Mouse (Mus musculus) neural tube, embryonic 11.5 days (tissue): ENCODE measurements around the gene Rab42. TPM values are rescaled to one million over a fixed set of nuclear protein-coding genes. Genes with fewer than 3 reads are reported as not detected.

ENCODE experiments used
- ATAC-seq: fragments of 200-750 bp; cut with Nextera tagmentation; 2 replicates; pipeline ENCODE4 v1.8.0; 2017; ENCODE audit warnings: moderate number of reproducible peaks, mild to moderate bottlenecking, moderate TSS enrichment, moderate library complexity; ENCODE audit not compliant: insufficient read depth, low FRiP score, low TSS enrichment
- DNase-seq: peaks from one replicate; pipeline ENCODE4 v3.0.0-alpha.2; 2015; ENCODE audit warnings: low spot score
- H3K27ac ChIP-seq: fragments of 300-500 bp; sonication (generic); 2 replicates; pipeline ENCODE4 v1.5.1; 2014; ENCODE audit warnings: low read depth, mild to moderate bottlenecking, low read length
- H3K27me3 ChIP-seq: fragments of 300-500 bp; sonication (generic); 2 replicates; pipeline ENCODE4 v1.6.1; 2014; ENCODE audit warnings: mild to moderate bottlenecking, low read length, mixed read lengths; ENCODE audit not compliant: control insufficient read depth, insufficient read depth
- H3K36me3 ChIP-seq: fragments of 300-500 bp; sonication (generic); 2 replicates; pipeline ENCODE4 v1.6.1; 2014; ENCODE audit warnings: mild to moderate bottlenecking, low read length, moderate library complexity, mixed read lengths; ENCODE audit not compliant: control insufficient read depth, insufficient read depth
- H3K4me1 ChIP-seq: fragments of 300-500 bp; sonication (generic); 2 replicates; pipeline ENCODE4 v1.6.1; 2014; ENCODE audit warnings: low read length, mixed read lengths; ENCODE audit not compliant: control insufficient read depth, insufficient read depth
- H3K4me2 ChIP-seq: fragments of 300-500 bp; sonication (generic); 2 replicates; pipeline ENCODE4 v1.6.1; 2014; ENCODE audit warnings: low read depth, mild to moderate bottlenecking, moderate library complexity
- H3K4me3 ChIP-seq: fragments of 300-500 bp; sonication (generic); 2 replicates; pipeline ENCODE4 v1.5.1; 2014; ENCODE audit warnings: low read depth, low read length
- H3K9ac ChIP-seq: fragments of 300-500 bp; sonication (generic); 2 replicates; pipeline ENCODE4 v1.6.1; 2014; ENCODE audit warnings: mild to moderate bottlenecking, low read length
- H3K9me3 ChIP-seq: fragments of 300-500 bp; sonication (generic); 2 replicates; pipeline ENCODE4 v1.6.1; 2016; ENCODE audit warnings: low read length; ENCODE audit not compliant: control insufficient read depth
- WGBS: fragments of 180-500 bp; shearing (Covaris S2); extraction: QIAGEN DNeasy Blood & Tissue Kit; methylation state at CpG from one replicate; pipeline ENCODE4 v1.1.7; 2014; 5-methylcytosine and 5-hydroxymethylcytosine counted together
- polyA plus RNA-seq: library from polyadenylated mRNA; unstranded; fragments of >200 nt; fragmentation: Nextera tagmentation; extraction: Ambion mirVana; gene quantifications from 2 replicates; pipeline ENCODE4 v1.2.1, GENCODE M21; 2014

The Rab42 gene
- polyA plus RNA-seq, 1 experiment from 2014 or later, result 0.74 TPM

DNA sequence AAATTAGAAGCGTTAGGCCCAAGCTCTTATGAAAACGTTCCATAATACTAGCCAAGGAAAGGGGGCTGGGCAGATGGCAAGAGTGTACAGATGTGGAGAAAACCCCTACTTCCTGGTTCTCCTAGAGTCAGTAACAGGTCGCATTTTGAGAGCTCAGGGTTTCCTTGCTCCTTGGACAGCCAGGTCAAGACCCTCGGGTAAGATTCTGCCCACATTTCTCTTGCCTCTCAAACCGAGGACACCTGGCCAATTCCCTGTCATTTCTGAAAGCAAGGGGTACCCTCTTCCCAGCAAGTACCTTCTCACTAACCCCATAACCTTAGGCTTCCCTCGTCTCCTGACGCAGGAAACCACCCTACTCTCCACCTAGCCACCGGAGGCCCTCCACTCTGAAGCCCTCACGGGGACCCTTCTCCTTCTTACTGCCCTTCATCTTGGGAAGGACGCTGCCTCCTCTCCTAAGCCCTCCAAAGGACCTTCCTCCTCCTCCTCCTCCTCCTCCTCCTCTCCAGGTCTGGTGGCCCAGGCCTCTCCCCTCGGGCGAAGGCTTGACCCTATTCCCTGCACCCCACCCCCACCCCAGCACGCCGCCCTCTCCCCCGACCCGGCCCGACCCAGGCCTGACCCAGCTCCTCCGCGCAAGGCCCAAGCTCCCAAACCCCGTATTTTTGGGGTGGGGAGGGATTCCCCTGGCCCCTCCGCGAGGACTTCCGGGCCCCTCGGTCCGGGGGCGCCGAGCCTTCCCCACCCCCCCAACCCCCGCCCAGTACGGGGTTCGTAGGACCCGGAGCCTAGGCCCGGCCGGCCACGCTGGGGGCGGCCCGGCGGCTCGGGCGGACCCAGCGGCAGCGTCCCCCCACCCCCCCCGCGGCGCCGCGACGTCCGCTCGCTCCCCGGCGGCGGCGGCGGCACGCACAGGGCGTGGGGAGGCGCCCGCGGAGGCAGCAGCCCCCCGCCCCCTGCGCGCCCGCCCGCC, 42.5 kb downstream of the Rab42 start:
- peak; percentile 77 for DNase-seq
- Histone ChIP-seq H3K9ac (peak overlapping the region; percentile 94), H3K36me3 (no peaks in the 10 kb centered on the region), H3K4me3 (peak overlapping the region; percentile 90), H3K4me2 (peak overlapping the region; percentile 85), H3K4me1 (0 out of 2 replicates have a peak, but pooled peaks cover 6% of the 10 kb centered on the region), H3K27ac (peak overlapping the region; percentile 94), H3K27me3 (no peaks in the 10 kb centered on the region), H3K9me3 (no peaks in the 10 kb centered on the region)
- WGBS, result 4% methylated on average over 25 of the region's 64 CpGs
- ATAC-seq, result peak; percentile 82

- no peak for ATAC-seq
- 90% methylated on average over 4 of the region's 4 CpGs for WGBS
- Histone ChIP-seq H3K9me3 (no peaks in the 10 kb centered on the region), H3K4me3 (no peak overlapping the region), H3K9ac (no peak overlapping the region), H3K36me3 (no peaks in the 10 kb centered on the region), H3K27me3 (no peaks in the 10 kb centered on the region), H3K4me2 (no peak overlapping the region), H3K4me1 (0 out of 2 replicates have a peak, but pooled peaks cover 6% of the 10 kb centered on the region), H3K27ac (no peak overlapping the region)
- DNase-seq, result no peak
Measured at GRCm38 (mm10) chr4:132259248-132259647, 43.9 kb downstream of the Rab42 start.

DNA sequence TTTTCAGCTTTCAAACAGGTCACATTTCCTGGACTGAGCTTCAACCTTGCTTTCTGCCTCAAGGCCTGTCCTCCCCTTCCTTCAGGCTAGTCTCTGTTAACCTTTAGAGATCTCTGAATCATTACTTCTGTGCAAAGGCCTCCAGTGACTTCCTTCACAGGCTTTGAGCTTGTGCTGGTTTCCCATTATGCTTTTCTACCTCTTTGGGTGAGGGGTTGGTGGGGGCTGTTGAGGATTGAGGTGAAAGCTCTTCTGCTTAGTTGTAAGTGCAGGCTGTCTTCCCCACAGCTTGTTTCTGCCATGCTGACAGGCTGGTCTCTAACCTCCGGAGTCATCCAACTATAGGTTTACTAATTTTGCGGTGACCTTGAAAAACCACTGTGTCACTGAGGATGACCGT, 46.8 kb downstream of the Rab42 start:
- no peak overlapping the region for H3K4me3 ChIP-seq
- no peak overlapping the region for H3K9ac ChIP-seq
- H3K36me3 ChIP-seq, result peaks cover under 1% of the 10 kb centered on the region; the same call in 1 of the 2 replicates
- no peak overlapping the region for H3K27ac ChIP-seq
- ATAC-seq (no peak), DNase-seq (no peak)
- no peaks in the 10 kb centered on the region for H3K27me3 ChIP-seq
- H3K9me3 ChIP-seq, result no peaks in the 10 kb centered on the region
- H3K4me1 ChIP-seq, result peaks cover 6% of the 10 kb centered on the region; the same call in 1 of the 2 replicates
- WGBS, result 91% methylated on average over 3 of the region's 3 CpGs
- no peak overlapping the region for H3K4me2 ChIP-seq

- Histone ChIP-seq H3K27me3 (no peaks in the 10 kb centered on the region), H3K27ac (no peak overlapping the region), H3K4me1 (peaks cover 4% of the 10 kb centered on the region; the same call in 1 of the 2 replicates), H3K9ac (no peak overlapping the region), H3K4me2 (no peak overlapping the region), H3K4me3 (no peak overlapping the region), H3K36me3 (peaks cover 2% of the 10 kb centered on the region; the same call in 1 of the 2 replicates), H3K9me3 (no peaks in the 10 kb centered on the region)
- 74% methylated on average over 3 of the region's 3 CpGs for WGBS
- no peak for ATAC-seq
- no peak for DNase-seq
Measured at GRCm38 (mm10) chr4:132254986-132255385, 48.2 kb downstream of the Rab42 start.

DNA sequence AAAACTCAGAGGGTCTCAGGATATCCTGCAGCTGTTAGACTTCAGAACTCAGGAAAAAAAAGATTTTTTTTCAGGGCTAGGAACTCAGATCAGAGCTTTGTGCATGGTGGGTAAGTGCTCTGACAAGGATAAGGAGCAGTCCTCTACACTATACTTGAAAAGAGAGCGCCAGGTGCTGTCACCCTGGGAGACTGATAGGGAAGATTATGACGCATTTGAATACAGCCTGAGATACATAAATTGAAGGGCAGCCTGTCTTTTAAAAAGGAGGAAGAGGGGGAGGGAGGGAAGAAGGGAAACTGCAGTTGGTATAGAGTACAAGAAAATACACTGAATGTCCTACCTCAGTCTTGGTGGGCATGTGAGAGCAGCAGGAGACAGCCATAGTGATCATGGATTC, 49.6 kb downstream of the Rab42 start:
- no peak overlapping the region for H3K27ac ChIP-seq
- H3K4me1 ChIP-seq, result no peaks in the 10 kb centered on the region; the same call in 1 of the 2 replicates
- no peaks in the 10 kb centered on the region for H3K9me3 ChIP-seq
- 79% methylated on average over 2 of the region's 2 CpGs for WGBS
- H3K4me2 ChIP-seq, result no peak overlapping the region
- no peak overlapping the region for H3K9ac ChIP-seq
- no peaks in the 10 kb centered on the region for H3K27me3 ChIP-seq
- ATAC-seq, result no peak
- peaks cover 2% of the 10 kb centered on the region for H3K36me3 ChIP-seq
- DNase-seq, result no peak
- no peak overlapping the region for H3K4me3 ChIP-seq

DNA sequence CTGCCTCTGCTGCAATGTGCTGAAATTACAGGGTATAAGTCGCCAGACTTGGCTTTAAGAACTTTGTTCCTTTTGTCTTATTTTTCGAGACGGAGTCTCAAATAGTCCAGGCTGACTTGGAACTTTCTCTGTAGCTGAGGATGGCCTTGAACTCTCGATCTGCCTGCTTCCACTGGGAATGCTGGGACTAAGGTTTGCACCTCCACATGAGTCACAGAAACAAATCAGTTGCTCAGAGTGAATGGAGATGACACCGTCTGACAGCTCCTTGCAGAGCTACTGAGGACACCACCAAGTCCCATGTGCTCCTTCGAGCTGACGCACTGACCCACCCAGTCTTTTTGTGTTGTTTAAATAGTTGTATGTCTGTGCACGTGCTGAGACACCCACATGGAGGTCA, 50.1 kb downstream of the Rab42 start:
- no peak overlapping the region for H3K4me2 ChIP-seq
- no peak for DNase-seq
- no peak overlapping the region for H3K27ac ChIP-seq
- no peak overlapping the region for H3K9ac ChIP-seq
- no peaks in the 10 kb centered on the region for H3K9me3 ChIP-seq
- no peaks in the 10 kb centered on the region for H3K27me3 ChIP-seq
- no peak for ATAC-seq
- peaks cover 2% of the 10 kb centered on the region for H3K36me3 ChIP-seq
- WGBS, result 87% methylated on average over 8 of the region's 8 CpGs
- H3K4me3 ChIP-seq, result no peak overlapping the region
- no peaks in the 10 kb centered on the region; the same call in 1 of the 2 replicates for H3K4me1 ChIP-seq

Other genes with a start within 250 kb of the Rab42 start
- not detected in 2 replicates for gene Gm10300, start 228.7 kb downstream of the Rab42 start, polyA plus RNA-seq
- gene Epb41, start 228.1 kb downstream of the Rab42 start, polyA plus RNA-seq, result 200 and 203 TPM in 2 replicates
- gene Oprd1, start 158.9 kb downstream of the Rab42 start, polyA plus RNA-seq, result 0.05 and 0.08 TPM in 2 replicates
- 159 and 169 TPM in 2 replicates for gene Ythdf2, start 91.1 kb downstream of the Rab42 start, polyA plus RNA-seq
- 36.9 and 41.6 TPM in 2 replicates for gene Gmeb1, start 41.8 kb downstream of the Rab42 start, polyA plus RNA-seq
- gene Taf12, start 29.0 kb downstream of the Rab42 start, polyA plus RNA-seq, result 59.7 and 59.8 TPM in 2 replicates
- 79.3 and 82.9 TPM in 2 replicates for gene Trnau1ap, start 26.2 kb upstream of the Rab42 start, polyA plus RNA-seq
- gene Rcc1, start 50.2 kb upstream of the Rab42 start, polyA plus RNA-seq, result 68.2 and 70.8 TPM in 2 replicates
- 24.7 and 26.9 TPM in 2 replicates for gene Phactr4, start 119.1 kb upstream of the Rab42 start, polyA plus RNA-seq
- gene Med18, start 160.5 kb upstream of the Rab42 start, polyA plus RNA-seq, result 15.7 and 17.0 TPM in 2 replicates
- gene Sesn2, start 207.1 kb upstream of the Rab42 start, polyA plus RNA-seq, result 6.1 and 7.0 TPM in 2 replicates
- gene Atpif1, start 230.3 kb upstream of the Rab42 start, polyA plus RNA-seq, result 1,030 and 1,051 TPM in 2 replicates
- 211 and 219 TPM in 2 replicates for gene Dnajc8, start 232.2 kb upstream of the Rab42 start, polyA plus RNA-seq